Mouse (Mus musculus) lung, embryonic 16.5 days (tissue): ENCODE measurements around the gene Atp6v0a1. TPM values are rescaled to one million over a fixed set of nuclear protein-coding genes. Genes with fewer than 3 reads are reported as not detected.

Experiments
- ATAC-seq: fragments of 200-750 bp; cut with Nextera tagmentation; 2 replicates; pipeline ENCODE4 v1.8.0; 2017; ENCODE audit warnings: low read depth, mild to moderate bottlenecking, moderate library complexity
- H3K27ac ChIP-seq: fragments of 300-500 bp; sonication (generic); 2 replicates; pipeline ENCODE4 v1.5.1; 2014; ENCODE audit warnings: mild to moderate bottlenecking, control low read depth, low read length
- H3K27me3 ChIP-seq: fragments of 300-500 bp; sonication (generic); 2 replicates; pipeline ENCODE4 v1.6.1; 2014; ENCODE audit warnings: low read depth, low read length, mixed read lengths; ENCODE audit not compliant: control insufficient read depth, insufficient read depth
- H3K36me3 ChIP-seq: fragments of 300-500 bp; sonication (generic); 2 replicates; pipeline ENCODE4 v1.6.1; 2014; ENCODE audit warnings: low read length; ENCODE audit not compliant: control insufficient read depth, insufficient read depth
- H3K4me1 ChIP-seq: fragments of 300-500 bp; sonication (generic); replicated peaks from 2 replicates; pipeline ENCODE4 v1.6.1; 2014; ENCODE audit warnings: low read length, mixed read lengths; ENCODE audit not compliant: control insufficient read depth, insufficient read depth
- H3K4me2 ChIP-seq: fragments of 300-500 bp; sonication (generic); 2 replicates; pipeline ENCODE4 v1.6.1; 2014; ENCODE audit warnings: low read depth, low read length, control low read depth
- H3K4me3 ChIP-seq: fragments of 300-500 bp; sonication (generic); 2 replicates; pipeline ENCODE4 v1.5.1; 2014; ENCODE audit warnings: mild to moderate bottlenecking, low read length, control low read depth
- H3K9ac ChIP-seq: fragments of 300-500 bp; sonication (generic); 2 replicates; pipeline ENCODE4 v1.6.1; 2014; ENCODE audit warnings: low read length, control low read depth
- H3K9me3 ChIP-seq: fragments of 300-500 bp; sonication (generic); 2 replicates; pipeline ENCODE4 v1.6.1; 2016; ENCODE audit warnings: low read length; ENCODE audit not compliant: control insufficient read depth
- WGBS: fragments of 180-500 bp; shearing (Covaris S2); extraction: QIAGEN DNeasy Blood & Tissue Kit; methylation state at CpG from one replicate; pipeline ENCODE4 v1.1.7; 2014; 5-methylcytosine and 5-hydroxymethylcytosine counted together
- polyA plus RNA-seq: library from polyadenylated mRNA; unstranded; fragments of >200 nt; fragmentation: Nextera tagmentation; extraction: Ambion mirVana; gene quantifications from 2 replicates; pipeline ENCODE4 v1.2.1, GENCODE M21; 2015

Atp6v0a1 gene
- polyA plus RNA-seq, 1 experiment from 2014 or later = 36.7 TPM

- peaks cover 39% of the 10 kb centered on the region for H3K27me3 ChIP-seq
- no peak overlapping the region for H3K9ac ChIP-seq
- no peaks in the 10 kb centered on the region for H3K36me3 ChIP-seq
- H3K4me3 ChIP-seq = no peak overlapping the region
- 62% methylated on average over 5 of the region's 5 CpGs for WGBS
- no peak overlapping the region for H3K4me2 ChIP-seq
- ATAC-seq = no peak
- no peak overlapping the region for H3K27ac ChIP-seq
- H3K4me1 ChIP-seq = peaks cover 12% of the 10 kb centered on the region
- no peaks in the 10 kb centered on the region for H3K9me3 ChIP-seq
Measured at GRCm38 (mm10) chr11:101080421-101080820, 71.2 kb downstream of the Atp6v0a1 start.

- ATAC-seq = no peak
- peak overlapping the region; percentile 89 for H3K4me2 ChIP-seq
- 5% methylated on average over 10 of the region's 10 CpGs for WGBS
- no peaks in the 10 kb centered on the region for H3K9me3 ChIP-seq
- no peaks in the 10 kb centered on the region for H3K36me3 ChIP-seq
- peak overlapping the region; percentile 98 for H3K9ac ChIP-seq
- H3K27ac ChIP-seq = peak overlapping the region; percentile 86
- peaks cover 39% of the 10 kb centered on the region for H3K27me3 ChIP-seq
- H3K4me1 ChIP-seq = peaks cover 22% of the 10 kb centered on the region
- H3K4me3 ChIP-seq = peak overlapping the region; percentile 91
Measured at GRCm38 (mm10) chr11:101081659-101082058, 72.4 kb downstream of the Atp6v0a1 start.

GRCm38 (mm10) chr11:101082208-101083082 lies 73.2 kb downstream of the Atp6v0a1 start, which contains the start of gene Coasy:
Coasy (plus strand) TSS chr11:101082565.
- under 1% methylated on average over 51 of the region's 51 CpGs for WGBS
- H3K4me3 ChIP-seq = peak within 1 kb of the TSS; percentile 91
- H3K9ac ChIP-seq = peak within 1 kb of the TSS; percentile 98
- H3K27ac ChIP-seq = peak within 1 kb of the TSS; percentile 89
- ATAC-seq = peak; percentile 92
- peak within 1 kb of the TSS; percentile 89 for H3K4me2 ChIP-seq
- no peaks in the 10 kb centered on the region for H3K9me3 ChIP-seq
- no peaks in the 10 kb centered on the region for H3K36me3 ChIP-seq
- peaks cover 39% of the 10 kb centered on the region for H3K27me3 ChIP-seq
- peaks cover 23% of the 10 kb centered on the region for H3K4me1 ChIP-seq

- Histone ChIP-seq H3K4me3 (peak overlapping the region; percentile 91), H3K4me2 (peak overlapping the region; percentile 89), H3K27ac (peak overlapping the region; percentile 89), H3K27me3 (peaks cover 32% of the 10 kb centered on the region), H3K4me1 (peaks cover 30% of the 10 kb centered on the region), H3K9me3 (no peaks in the 10 kb centered on the region), H3K9ac (peak overlapping the region; percentile 98), H3K36me3 (no peaks in the 10 kb centered on the region)
- ATAC-seq = no peak
- 26% methylated on average over 19 of the region's 19 CpGs for WGBS
Measured at GRCm38 (mm10) chr11:101083083-101083697, 73.9 kb downstream of the Atp6v0a1 start.

GRCm38 (mm10) chr11:101084246-101084645 lies 75.0 kb downstream of the Atp6v0a1 start:
- ATAC-seq = no peak
- Histone ChIP-seq H3K4me3 (no peak overlapping the region), H3K9ac (no peak overlapping the region), H3K4me1 (peaks cover 30% of the 10 kb centered on the region), H3K4me2 (no peak overlapping the region), H3K9me3 (no peaks in the 10 kb centered on the region), H3K36me3 (peaks cover 2% of the 10 kb centered on the region; the same call in 1 of the 2 replicates), H3K27me3 (peaks cover 21% of the 10 kb centered on the region), H3K27ac (no peak overlapping the region)
- 78% methylated on average over 14 of the region's 14 CpGs for WGBS

GRCm38 (mm10) chr11:101084811-101085210 lies 75.6 kb downstream of the Atp6v0a1 start:
- Histone ChIP-seq H3K9me3 (no peaks in the 10 kb centered on the region), H3K27ac (no peak overlapping the region), H3K27me3 (peaks cover 15% of the 10 kb centered on the region), H3K4me2 (no peak overlapping the region), H3K9ac (no peak overlapping the region), H3K36me3 (peaks cover 8% of the 10 kb centered on the region), H3K4me1 (peaks cover 28% of the 10 kb centered on the region), H3K4me3 (no peak overlapping the region)
- 91% methylated on average over 12 of the region's 12 CpGs for WGBS
- no peak for ATAC-seq

DNA sequence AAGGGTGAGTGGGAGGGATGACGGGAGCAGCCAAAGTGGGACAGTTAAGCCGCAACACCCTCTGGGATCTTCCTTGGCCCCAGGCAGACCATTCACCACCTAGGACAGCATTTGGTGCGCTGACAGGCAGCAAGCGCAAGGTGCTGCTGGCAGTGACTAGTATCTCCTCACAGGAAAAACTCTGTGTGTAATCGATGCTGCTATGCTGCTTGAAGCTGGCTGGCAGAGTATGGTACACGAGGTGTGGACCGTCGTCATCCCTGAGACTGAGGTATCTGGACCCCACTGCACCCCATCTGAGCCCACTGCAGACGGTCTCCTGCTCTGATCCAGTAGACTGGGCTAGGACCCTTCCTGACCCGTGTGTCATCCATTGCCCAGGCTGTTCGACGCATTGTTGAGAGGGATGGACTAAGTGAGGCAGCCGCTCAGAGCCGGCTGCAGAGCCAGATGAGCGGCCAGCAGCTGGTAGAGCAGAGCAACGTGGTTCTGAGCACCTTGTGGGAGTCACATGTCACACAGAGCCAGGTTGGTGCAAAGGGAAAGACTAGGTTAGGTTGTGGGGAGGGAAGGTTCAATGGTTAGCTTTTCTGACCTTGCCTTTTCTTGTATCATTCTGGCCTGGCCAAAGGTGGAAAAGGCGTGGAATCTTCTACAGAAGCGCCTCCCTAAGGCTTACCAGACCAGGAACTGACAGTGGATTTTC lies 76.5 kb downstream of the Atp6v0a1 start:
- Histone ChIP-seq H3K4me3 (no peak overlapping the region), H3K9me3 (no peaks in the 10 kb centered on the region), H3K36me3 (peaks cover 12% of the 10 kb centered on the region), H3K27me3 (peaks cover 6% of the 10 kb centered on the region), H3K27ac (no peak overlapping the region), H3K4me1 (peaks cover 28% of the 10 kb centered on the region), H3K9ac (0 out of 2 replicates have a peak overlapping the region, but pooled peaks have one; percentile 35), H3K4me2 (no peak overlapping the region)
- WGBS = 87% methylated on average over 18 of the region's 18 CpGs
- ATAC-seq = no peak

DNA sequence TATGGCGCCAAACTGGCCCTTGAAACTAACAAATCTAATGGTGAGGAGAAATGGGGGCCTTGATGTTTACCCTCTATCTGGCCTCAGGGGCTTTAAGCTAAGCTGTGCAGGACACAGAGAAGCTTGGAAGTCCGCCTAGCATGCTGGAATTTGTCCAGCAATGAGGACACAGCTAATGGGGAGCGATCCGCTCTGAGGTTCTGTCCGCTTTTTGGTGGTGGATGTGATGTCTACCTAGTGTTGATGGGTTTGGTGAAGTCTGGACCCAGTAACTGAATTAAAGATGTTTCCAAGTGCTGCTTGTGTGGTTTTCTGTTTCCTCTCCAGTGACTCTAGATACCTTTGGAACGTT lies 77.0 kb downstream of the Atp6v0a1 start:
- Histone ChIP-seq H3K27ac (peak overlapping the region; percentile 89; the same call in 1 of the 2 replicates), H3K36me3 (peaks cover 17% of the 10 kb centered on the region), H3K4me1 (peaks cover 28% of the 10 kb centered on the region), H3K4me3 (no peak overlapping the region; the same call in 1 of the 2 replicates), H3K27me3 (peaks cover 2% of the 10 kb centered on the region), H3K9me3 (no peaks in the 10 kb centered on the region), H3K4me2 (peak overlapping the region; percentile 95), H3K9ac (peak overlapping the region; percentile 92)
- ATAC-seq = no peak
- 71% methylated on average over 6 of the region's 6 CpGs for WGBS
